Mouse (Mus musculus) heart, adult 18-20 months (tissue): ENCODE results near the gene Adam8. TPM values are rescaled to one million over a fixed set of nuclear protein-coding genes. Genes with fewer than 3 reads are reported as not detected.

Experiments
- DNase-seq, 2 experiments: peaks; one replicate each; pipeline ENCODE4 v3.0.0; 2021 to 2022; ENCODE audit warnings: mixed read lengths in 1 of 2
- long read RNA-seq, 2 experiments: library from polyadenylated mRNA; stranded (forward); transcript quantifications; one replicate each; pipeline ENCODE4 v2.0.0; 2021
- total RNA-seq, 2 experiments: library from RNA; stranded (reverse); gene quantifications; 2 replicates each; pipeline ENCODE4 v1.2.3; 2021

The Adam8 gene
- total RNA-seq = 1 to 10 TPM in 1 of 2 experiments, under 1 TPM in 1; 0.37 to 2.1 TPM
- long read RNA-seq, experiment 1 = 0 reads
- long read RNA-seq, experiment 2 = 0 reads

DNA sequence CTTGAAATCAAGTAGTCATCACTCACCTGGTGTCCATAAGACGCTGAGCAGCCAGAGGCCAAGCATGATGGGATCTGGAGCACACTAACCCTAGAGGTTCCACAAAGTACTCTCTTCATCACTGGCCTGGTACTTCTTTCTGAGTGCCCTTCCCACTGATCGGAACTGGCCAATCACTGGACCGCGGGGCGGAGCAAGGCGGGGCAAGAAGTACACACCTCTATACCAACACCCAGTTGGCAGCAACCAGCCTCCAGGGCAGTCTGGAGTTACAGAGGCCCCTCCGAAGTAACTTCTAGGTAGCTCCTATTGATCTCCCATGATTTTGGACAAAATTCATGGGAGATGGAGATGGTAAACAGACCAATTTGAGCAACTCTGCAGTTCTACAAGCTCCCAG is at the start of gene Adam8:
Gene Adam8 (minus strand): TSS at position 157 of the 400 bp plus-strand sequence.
- no peak for DNase-seq

DNA sequence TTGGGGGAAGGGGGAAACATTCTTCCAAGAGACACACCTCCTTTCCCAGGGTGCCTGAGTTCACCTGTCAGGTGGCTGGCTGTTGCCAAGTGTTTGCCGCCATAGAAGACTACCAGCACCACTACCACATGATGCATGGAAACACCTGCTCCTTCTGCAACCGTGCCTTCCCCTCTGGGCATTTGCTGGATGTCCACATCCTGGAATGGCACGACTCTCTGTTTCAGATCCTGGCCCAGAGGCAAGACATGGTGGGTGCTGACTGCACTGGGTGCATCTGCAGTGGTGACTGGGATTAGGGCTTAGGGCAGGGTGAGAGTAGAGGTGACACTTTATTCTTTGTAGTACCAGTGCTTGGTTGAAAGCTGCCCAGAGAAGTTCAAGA is 44.8 kb upstream of the Adam8 start:
- DNase-seq = no peak

- DNase-seq = peak; percentile 97 to 98
These were observed 44.2 kb upstream of the Adam8 start, which contains the start of the genes Zfp511 and Tubgcp2 for GRCm38 (mm10) chr7:140036281-140037170. Gene Zfp511, plus strand, starts transcription at chr7:140036391. Gene Tubgcp2, minus strand, starts transcription at chr7:140036669.

- DNase-seq = no peak
These were observed 43.1 kb upstream of the Adam8 start for GRCm38 (mm10) chr7:140035456-140035855.

DNA sequence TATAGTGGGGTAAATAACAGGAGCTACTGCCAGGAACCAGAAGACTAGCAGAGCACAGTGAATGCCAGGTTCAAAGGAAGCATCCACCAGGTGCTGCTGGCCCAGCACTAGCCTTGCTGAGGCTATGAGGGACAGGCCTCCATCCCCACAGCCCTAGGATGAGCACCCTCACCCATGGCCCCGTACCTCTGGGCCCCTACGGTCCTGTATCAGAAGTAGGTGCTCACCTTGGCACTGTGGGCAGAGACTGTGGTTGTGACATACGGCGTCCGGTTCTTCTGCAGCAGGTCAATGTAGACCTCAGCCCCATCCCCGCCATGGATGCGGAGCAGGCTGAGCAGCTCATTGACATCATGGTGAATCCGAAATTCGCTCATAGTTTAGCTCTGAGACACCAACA is 41.0 kb upstream of the Adam8 start:
- no peak for DNase-seq

GRCm38 (mm10) chr7:140032366-140032765 is 40.0 kb upstream of the Adam8 start:
- no peak for DNase-seq

DNA sequence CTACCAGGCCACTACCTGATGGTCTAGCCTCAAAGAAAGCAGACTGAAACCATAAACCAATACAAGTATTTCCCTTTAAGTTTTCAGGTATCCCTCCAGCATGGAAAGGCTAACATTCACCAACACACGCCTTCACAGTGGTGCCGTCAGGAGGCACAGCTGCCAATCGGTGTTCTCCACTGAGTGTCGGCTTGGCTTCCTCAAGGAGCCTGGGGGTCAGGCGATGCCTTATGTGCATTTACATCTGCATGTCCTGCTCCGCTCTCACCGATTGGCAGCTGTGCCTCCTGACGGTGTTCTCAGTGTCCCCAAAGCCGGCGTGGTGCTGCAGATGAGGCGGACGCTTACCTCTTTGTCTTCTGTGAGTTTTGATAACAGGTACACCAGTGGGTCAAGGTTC is 39.4 kb upstream of the Adam8 start:
- no peak for DNase-seq

DNA sequence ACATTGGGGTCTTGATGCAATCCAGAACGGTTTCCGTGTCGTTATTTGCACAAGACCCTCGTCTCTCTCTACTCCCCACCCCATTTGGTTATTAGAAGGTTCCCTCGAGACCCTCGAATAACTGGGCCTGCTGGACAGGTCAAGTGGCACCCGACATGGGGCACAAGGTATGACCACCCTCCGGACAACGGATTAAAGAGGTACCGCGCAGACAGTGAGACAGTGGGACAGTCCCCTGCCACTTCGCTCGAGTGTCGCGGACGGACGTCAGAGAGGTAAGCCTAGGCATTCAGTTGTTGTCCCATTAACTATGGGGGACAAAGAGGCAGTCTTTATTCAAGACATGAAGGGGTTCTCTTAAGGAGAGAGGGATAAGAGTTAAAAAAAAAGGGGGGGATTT is 19.0 kb upstream of the Adam8 start:
- no peak for DNase-seq

GRCm38 (mm10) chr7:140007781-140008180 is 15.4 kb upstream of the Adam8 start:
- no peak for DNase-seq

DNA sequence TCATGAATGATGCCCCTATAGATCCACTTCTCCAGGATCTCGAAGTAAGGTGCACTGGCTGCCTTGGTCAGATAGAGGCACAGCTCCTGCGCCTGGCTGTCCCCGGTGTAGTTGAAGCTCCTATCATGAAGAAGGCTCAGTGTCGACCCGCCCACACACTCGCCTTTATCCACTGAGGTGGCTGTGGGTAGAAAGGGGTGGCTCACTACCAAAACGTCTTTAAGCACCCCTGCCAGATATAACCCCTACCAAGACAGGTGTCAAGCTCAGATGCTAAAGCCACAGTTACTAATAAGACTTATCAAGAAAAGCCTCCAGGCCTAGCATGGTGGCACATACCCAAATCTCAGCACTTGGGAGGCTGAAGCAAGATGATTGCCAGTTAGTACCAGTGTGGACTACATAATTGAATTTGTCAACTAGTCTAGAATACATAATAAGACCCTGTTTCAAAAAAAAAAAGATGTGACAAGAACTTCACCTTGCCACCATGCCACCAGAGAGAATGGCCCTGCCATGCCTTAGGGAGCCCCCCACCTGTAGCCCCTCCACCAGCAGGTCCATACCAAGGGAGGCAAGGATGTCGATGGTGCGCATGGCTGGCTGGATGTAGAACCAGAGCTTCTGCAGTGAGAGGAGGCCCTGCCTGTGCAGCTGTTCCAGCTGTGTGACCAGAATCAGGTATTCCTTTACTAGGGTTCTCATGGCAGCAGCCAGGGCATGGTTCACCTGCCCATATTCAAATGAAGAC is 14.7 kb upstream of the Adam8 start:
- DNase-seq = no peak

DNA sequence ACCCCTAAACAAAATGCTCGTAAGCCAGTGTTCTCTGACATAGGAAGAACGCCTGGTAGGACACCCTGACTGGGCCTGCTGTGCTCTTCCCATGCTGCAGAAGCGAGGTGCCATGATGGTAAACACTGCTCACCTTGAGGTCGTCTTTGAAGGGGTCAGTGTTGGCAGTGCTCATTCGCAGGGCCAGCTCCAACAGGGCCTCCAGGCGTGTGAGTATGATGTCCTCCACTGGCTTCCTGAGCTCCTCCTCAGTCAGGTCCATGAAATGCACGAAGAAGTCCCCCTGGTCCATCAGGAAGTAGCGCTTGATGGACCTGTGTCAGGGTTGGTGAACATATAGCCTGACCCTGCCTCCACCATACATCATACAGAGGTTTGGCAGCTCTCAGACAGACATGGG is 12.3 kb upstream of the Adam8 start:
- DNase-seq = no peak

- DNase-seq = no peak
These were observed 8.9 kb upstream of the Adam8 start for GRCm38 (mm10) chr7:140001086-140001740.

DNA sequence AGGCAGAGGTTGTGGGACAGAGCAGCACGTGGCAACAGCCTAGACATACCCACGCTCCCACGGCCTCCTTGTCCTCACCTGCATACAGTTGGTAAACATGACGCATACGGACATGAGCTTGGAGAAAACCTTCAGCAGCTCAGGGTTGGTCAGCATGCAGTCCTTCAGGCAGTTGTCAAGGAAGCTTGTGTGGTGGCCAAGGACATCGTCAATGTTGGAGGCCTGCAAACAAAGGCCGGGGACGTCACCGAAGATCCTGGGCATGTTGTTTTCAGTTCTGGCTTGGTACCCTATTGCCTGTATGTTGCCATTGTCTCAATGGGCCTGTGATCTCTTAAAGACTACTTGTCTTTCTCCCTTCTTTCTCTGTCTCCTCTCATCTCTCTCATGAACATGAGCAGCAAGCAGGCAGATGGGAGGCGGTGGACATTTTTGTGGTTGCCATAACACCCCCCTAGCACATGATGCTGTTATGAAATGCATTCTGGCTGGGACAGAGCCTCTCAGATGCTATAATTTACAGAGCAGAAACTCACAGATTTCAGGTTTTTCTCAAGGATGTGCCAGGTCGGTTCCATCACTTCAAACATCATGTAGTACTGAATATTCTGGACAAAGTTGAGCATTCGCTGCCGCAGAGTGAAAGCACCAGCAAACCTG is 6.5 kb upstream of the Adam8 start:
- DNase-seq = no peak

DNA sequence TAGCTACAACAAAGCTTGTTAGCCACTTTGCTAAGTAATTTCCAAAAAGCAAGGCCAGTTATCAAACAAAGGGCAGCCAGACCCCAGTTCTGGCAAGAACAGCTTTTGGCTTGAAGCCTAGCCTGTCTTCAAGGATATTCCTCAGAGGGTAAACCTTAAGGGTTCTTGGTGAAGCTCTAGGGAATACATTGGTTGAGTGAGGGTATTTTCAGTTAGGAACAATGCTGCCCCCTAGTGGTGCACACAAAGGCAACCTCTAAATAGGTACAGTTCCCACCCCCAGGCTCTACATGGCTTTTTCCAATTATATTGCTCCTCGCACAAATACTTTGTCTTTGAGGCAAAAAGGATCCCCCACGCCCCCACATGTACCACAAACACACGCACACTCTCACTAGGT is 2.3 kb upstream of the Adam8 start:
- DNase-seq = peak; percentile 44 to 76

- no peak for DNase-seq
These were observed 1.8 kb upstream of the Adam8 start for GRCm38 (mm10) chr7:139994202-139994601.

DNA sequence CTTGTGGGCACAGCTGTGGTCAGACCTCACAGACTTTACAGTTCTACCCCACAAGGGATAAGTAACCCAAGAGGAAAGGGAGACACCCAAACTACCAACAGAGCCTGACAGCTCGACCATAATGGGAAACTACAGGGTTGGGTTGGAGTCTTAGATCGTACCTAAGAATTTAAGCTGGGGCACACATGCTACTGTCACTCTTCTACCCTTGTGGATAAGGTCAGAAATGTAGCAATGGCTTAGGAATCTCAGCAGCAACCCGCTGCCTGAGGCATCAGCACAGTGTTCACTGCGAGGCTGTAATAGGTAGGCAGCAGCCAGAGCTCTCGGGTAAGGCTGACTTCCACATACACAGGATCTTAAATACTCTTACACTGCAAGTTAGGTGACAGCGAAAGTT is 1.2 kb upstream of the Adam8 start:
- no peak for DNase-seq

- DNase-seq = no peak
These were observed 1.4 kb downstream of the Adam8 start for GRCm38 (mm10) chr7:139990864-139991394.

DNA sequence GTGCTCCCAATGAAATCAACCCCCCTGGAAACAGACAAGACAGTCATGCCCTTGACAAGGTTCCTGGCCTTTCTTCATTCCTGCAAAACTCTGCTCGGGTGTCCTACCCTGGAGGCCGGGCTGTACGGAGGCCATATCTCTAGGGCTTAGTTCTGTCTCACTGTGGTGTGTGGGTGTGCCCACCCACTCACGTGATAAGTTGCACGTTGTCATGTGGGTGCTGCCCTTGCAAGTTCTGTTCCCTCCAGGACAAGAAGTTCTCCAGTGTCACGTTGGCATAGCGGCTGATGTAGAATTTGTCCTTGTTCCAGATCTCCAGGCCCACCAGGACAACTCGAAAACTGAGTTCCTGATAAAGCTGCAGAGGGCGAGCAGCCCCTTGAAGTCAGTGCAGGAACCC is 4.1 kb downstream of the Adam8 start:
- no peak for DNase-seq

DNA sequence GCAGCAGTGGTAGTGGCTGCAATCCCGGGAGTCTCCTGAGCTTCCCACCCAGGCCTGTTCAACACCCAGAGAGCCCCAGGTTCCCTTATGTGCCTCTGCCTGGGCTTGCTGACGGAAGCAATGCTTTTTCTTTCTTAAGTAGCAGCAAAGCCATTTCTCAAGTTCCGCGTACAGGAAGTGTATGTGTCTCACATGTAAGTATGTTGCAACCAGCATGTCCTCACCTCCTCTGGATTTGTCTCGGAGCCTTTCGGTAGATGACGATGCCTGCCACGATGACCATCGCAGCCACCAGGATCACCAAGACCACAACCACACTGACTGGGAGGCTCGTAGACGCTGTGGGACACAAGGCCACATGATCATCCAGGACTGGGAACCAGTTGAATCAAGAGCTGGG is 7.9 kb downstream of the Adam8 start:
- DNase-seq = no peak

DNA sequence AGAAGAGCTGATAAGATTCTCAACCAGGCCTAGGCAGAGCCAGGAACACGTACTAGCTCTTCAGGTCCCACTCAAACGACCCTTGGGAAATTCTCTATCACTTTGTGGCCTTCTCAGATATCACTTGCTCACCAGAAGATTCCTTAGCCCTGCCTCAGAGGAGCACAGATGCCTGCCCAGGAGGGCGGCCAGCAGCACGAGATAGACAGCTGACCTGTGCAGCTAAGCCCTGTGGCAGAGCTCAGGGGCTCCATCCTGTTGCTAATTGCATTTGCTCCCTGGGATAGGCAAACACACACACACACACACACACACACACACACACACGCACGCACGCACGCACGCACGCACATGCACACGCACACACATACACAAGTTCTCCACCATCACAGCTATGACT is 10.3 kb downstream of the Adam8 start:
- no peak for DNase-seq

DNA sequence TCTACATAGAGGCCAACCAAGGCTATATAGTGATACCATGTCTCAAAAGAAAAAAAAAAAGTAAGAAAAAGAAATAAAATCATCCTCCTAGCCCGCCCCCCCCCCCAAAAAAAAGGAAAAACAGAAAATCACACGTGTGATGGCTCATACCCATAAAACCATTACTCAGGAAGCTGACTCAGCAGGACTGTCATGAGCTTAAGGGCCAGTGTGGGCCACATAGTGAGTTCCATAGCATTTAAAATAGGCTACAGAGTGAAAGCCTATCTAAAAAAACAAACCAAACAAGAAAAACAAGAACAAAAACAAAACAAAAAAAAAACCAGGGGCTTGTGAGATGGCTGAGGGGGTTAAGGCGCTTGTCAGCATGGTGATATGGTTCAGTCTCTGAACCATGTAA is 11.6 kb downstream of the Adam8 start:
- no peak for DNase-seq
